Mouse (Mus musculus): ENCODE measurements around the gene Cyth1.

DNA sequence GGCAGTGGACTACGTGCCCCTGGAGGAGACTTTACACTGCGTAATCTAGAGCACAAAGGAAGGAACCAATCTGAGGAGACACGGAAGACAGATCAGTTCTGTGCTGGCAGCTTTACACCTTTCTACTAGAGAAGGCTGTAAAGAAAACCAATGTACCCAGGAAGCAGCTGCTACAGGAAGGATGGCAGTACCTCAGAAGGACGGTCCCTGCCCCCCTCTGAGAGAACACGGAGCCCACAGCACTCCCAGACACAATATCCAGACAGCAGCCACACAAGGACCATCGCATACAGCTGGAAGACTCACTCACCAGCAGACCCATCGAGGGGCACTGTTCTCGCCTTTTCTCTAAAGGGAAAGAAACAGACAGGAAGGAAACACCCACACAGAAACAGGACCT is 11.7 kb upstream of the Cyth1 start:
- TF ChIP-seq FLI1 (IDR thresholded peaks at IDR 0.05; ENCODE audit: low read length): no peak
- no peak for TF ChIP-seq GATA1 (IDR thresholded peaks at IDR 0.05; ENCODE audit: borderline replicate concordance, low read length)
